Mouse (Mus musculus): ENCODE results near the gene Armc2.

DNA sequence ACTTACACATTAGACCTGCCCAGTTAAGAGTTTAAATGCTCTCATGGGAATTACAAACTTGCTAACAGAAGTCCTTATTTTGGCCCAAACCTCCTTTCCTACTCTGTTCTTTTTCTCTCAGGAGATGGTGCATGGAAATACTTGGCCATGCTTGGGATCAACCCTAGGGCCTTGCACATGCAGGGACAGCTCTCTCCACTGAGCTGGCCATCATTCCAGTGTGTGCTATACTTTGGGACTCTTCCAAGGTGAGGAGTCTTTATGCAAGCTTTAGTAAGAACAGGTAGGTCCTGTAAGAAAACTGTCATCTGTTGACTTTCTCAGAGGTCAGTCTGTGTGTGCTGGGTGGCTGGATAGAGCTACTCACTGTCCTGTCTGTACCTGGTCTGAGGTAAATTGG is 127.7 kb downstream of the Armc2 start:
- TF ChIP-seq CTCF (IDR thresholded peaks at IDR 0.05) (no peak), EP300 (IDR thresholded peaks at IDR 0.05) (no peak)

All from lung, postnatal 0 days (tissue).